Mouse (Mus musculus): ENCODE data around the gene Bpifa3. TPM values are rescaled to one million over a fixed set of nuclear protein-coding genes. Genes with fewer than 3 reads are reported as not detected.
A peak's percentile ranks its signal among the peaks of the same experiment; 100 is the strongest.

Bpifa3 gene
- not detected in 2 replicates for polyA plus RNA-seq (2014; fragmentation: Nextera tagmentation; extraction: Ambion mirVana)

- H3K27ac ChIP-seq (ENCODE audit: low read depth, low read length) = no peak within 1 kb of the TSS
- no peak within 1 kb of the TSS for H3K4me3 ChIP-seq (ENCODE audit: low read depth, low read length)
- ATAC-seq (ENCODE audit: low FRiP score) (no peak), DNase-seq (ENCODE audit: low spot score) (no peak)
- no peaks in the 10 kb centered on the region for H3K27me3 ChIP-seq (ENCODE audit: control insufficient read depth, insufficient read depth, low read length)
- H3K4me1 ChIP-seq (replicated peaks; ENCODE audit: control insufficient read depth, insufficient read depth, low read length) = no peaks in the 10 kb centered on the region
- H3K9ac ChIP-seq (ENCODE audit: low read depth, low read length) = no peak within 1 kb of the TSS
- no peak within 1 kb of the TSS for H3K4me2 ChIP-seq (replicated peaks; ENCODE audit: low read depth, low read length)
- WGBS = 75% methylated on average over 2 of the region's 2 CpGs
- no peaks in the 10 kb centered on the region for H3K9me3 ChIP-seq (ENCODE audit: control insufficient read depth, low read length)
- no peaks in the 10 kb centered on the region for H3K36me3 ChIP-seq (ENCODE audit: control insufficient read depth, insufficient read depth, low read length)
Measured at GRCm38 (mm10) chr2:154130120-154130519, at the start of gene Bpifa3. Bpifa3 (plus strand) TSS chr2:154130336.

DNA sequence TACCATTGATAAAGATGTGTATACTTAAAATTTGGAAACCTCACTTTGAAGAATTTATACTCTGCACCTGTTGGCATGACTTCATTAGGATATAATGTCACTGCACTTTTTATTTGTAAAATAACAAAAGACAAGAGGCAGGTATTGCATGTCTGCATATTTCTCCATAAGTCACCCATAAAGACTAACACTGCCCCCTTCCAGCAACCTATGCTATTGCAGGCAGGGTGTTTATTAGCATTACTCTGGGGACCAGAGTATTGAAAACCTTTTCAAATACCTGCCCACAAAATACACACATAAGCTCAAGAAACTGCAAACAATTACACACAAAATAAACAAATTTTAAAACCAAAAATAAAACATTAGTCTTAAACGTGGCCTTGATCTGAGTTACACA, 32.4 kb upstream of the Bpifa3 start:
- no peak overlapping the region for H3K27ac ChIP-seq (ENCODE audit: low read depth, low read length)
- H3K9me3 ChIP-seq (ENCODE audit: control insufficient read depth, low read length) = no peaks in the 10 kb centered on the region
- ATAC-seq (ENCODE audit: low FRiP score) (no peak), DNase-seq (ENCODE audit: low spot score) (peak; percentile 1)
- 40% methylated on average over 1 of the region's 1 CpGs for WGBS
- H3K9ac ChIP-seq (ENCODE audit: low read depth, low read length) = no peak overlapping the region
- no peak overlapping the region for H3K4me2 ChIP-seq (replicated peaks; ENCODE audit: low read depth, low read length)
- no peaks in the 10 kb centered on the region for H3K27me3 ChIP-seq (ENCODE audit: control insufficient read depth, insufficient read depth, low read length)
- H3K36me3 ChIP-seq (ENCODE audit: control insufficient read depth, insufficient read depth, low read length) = no peaks in the 10 kb centered on the region
- no peaks in the 10 kb centered on the region for H3K4me1 ChIP-seq (replicated peaks; ENCODE audit: control insufficient read depth, insufficient read depth, low read length)
- no peak overlapping the region for H3K4me3 ChIP-seq (ENCODE audit: low read depth, low read length)

GRCm38 (mm10) chr2:154117381-154117780, 12.8 kb upstream of the Bpifa3 start:
- H3K9me3 ChIP-seq (ENCODE audit: control insufficient read depth, low read length) = no peaks in the 10 kb centered on the region
- H3K27me3 ChIP-seq (ENCODE audit: control insufficient read depth, insufficient read depth, low read length) = no peaks in the 10 kb centered on the region
- ATAC-seq (ENCODE audit: low FRiP score) (no peak), DNase-seq (ENCODE audit: low spot score) (no peak)
- no peak overlapping the region for H3K4me3 ChIP-seq (ENCODE audit: low read depth, low read length)
- H3K27ac ChIP-seq (ENCODE audit: low read depth, low read length) = no peak overlapping the region
- no peak overlapping the region for H3K4me2 ChIP-seq (replicated peaks; ENCODE audit: low read depth, low read length)
- H3K9ac ChIP-seq (ENCODE audit: low read depth, low read length) = no peak overlapping the region
- 91% methylated on average over 3 of the region's 3 CpGs for WGBS
- H3K36me3 ChIP-seq (ENCODE audit: control insufficient read depth, insufficient read depth, low read length) = no peaks in the 10 kb centered on the region
- H3K4me1 ChIP-seq (replicated peaks; ENCODE audit: control insufficient read depth, insufficient read depth, low read length) = no peaks in the 10 kb centered on the region

- H3K4me2 ChIP-seq (replicated peaks; ENCODE audit: low read depth, low read length) = no peak within 1 kb of the TSS
- no peaks in the 10 kb centered on the region for H3K36me3 ChIP-seq (ENCODE audit: control insufficient read depth, insufficient read depth, low read length)
- no peaks in the 10 kb centered on the region for H3K9me3 ChIP-seq (ENCODE audit: control insufficient read depth, low read length)
- ATAC-seq (ENCODE audit: low FRiP score) = no peak
- H3K9ac ChIP-seq (ENCODE audit: low read depth, low read length) = no peak within 1 kb of the TSS
- H3K4me1 ChIP-seq (replicated peaks; ENCODE audit: control insufficient read depth, insufficient read depth, low read length) = no peaks in the 10 kb centered on the region
- no peaks in the 10 kb centered on the region for H3K27me3 ChIP-seq (ENCODE audit: control insufficient read depth, insufficient read depth, low read length)
- WGBS = 89% methylated on average over 4 of the region's 4 CpGs
- DNase-seq (ENCODE audit: low spot score) = no peak
- no peak within 1 kb of the TSS for H3K4me3 ChIP-seq (ENCODE audit: low read depth, low read length)
- no peak within 1 kb of the TSS for H3K27ac ChIP-seq (ENCODE audit: low read depth, low read length)
Measured at GRCm38 (mm10) chr2:154142580-154142979, 12.4 kb downstream of the Bpifa3 start, which contains the start of gene Bpifa1. Bpifa1 (plus strand) TSS chr2:154142880.

DNA sequence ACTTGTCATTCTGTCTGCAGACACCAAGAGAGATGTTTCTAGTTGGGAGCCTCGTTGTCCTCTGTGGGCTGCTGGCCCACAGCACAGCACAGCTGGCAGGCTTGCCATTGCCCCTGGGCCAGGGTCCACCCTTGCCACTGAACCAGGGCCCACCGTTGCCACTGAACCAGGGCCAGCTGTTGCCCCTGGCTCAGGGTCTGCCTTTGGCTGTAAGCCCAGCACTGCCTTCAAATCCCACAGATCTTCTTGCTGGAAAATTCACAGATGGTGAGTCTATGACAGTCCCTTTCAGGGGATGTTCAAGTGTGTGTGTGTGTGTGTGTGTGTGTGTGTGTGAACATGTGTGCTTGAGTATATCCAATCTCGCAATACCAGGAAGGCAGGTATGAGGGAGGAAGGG, 13.6 kb downstream of the Bpifa3 start:
- no peak overlapping the region for H3K27ac ChIP-seq (ENCODE audit: low read depth, low read length)
- no peak overlapping the region for H3K4me2 ChIP-seq (replicated peaks; ENCODE audit: low read depth, low read length)
- no peak for DNase-seq (ENCODE audit: low spot score)
- H3K27me3 ChIP-seq (ENCODE audit: control insufficient read depth, insufficient read depth, low read length) = no peaks in the 10 kb centered on the region
- ATAC-seq (ENCODE audit: low FRiP score) = no peak
- H3K9me3 ChIP-seq (ENCODE audit: control insufficient read depth, low read length) = no peaks in the 10 kb centered on the region
- 73% methylated on average over 3 of the region's 3 CpGs for WGBS
- H3K4me3 ChIP-seq (ENCODE audit: low read depth, low read length) = no peak overlapping the region
- no peaks in the 10 kb centered on the region for H3K4me1 ChIP-seq (replicated peaks; ENCODE audit: control insufficient read depth, insufficient read depth, low read length)
- no peak overlapping the region for H3K9ac ChIP-seq (ENCODE audit: low read depth, low read length)
- no peaks in the 10 kb centered on the region for H3K36me3 ChIP-seq (ENCODE audit: control insufficient read depth, insufficient read depth, low read length)

GRCm38 (mm10) chr2:154147496-154147895, 17.4 kb downstream of the Bpifa3 start:
- DNase-seq (ENCODE audit: low spot score) (no peak), ATAC-seq (ENCODE audit: low FRiP score) (no peak)
- no peak overlapping the region for H3K9ac ChIP-seq (ENCODE audit: low read depth, low read length)
- 77% methylated on average over 4 of the region's 4 CpGs for WGBS
- no peak overlapping the region for H3K4me3 ChIP-seq (ENCODE audit: low read depth, low read length)
- H3K9me3 ChIP-seq (ENCODE audit: control insufficient read depth, low read length) = no peaks in the 10 kb centered on the region
- no peaks in the 10 kb centered on the region for H3K4me1 ChIP-seq (replicated peaks; ENCODE audit: control insufficient read depth, insufficient read depth, low read length)
- no peaks in the 10 kb centered on the region for H3K27me3 ChIP-seq (ENCODE audit: control insufficient read depth, insufficient read depth, low read length)
- H3K36me3 ChIP-seq (ENCODE audit: control insufficient read depth, insufficient read depth, low read length) = no peaks in the 10 kb centered on the region
- H3K27ac ChIP-seq (ENCODE audit: low read depth, low read length) = no peak overlapping the region
- no peak overlapping the region for H3K4me2 ChIP-seq (replicated peaks; ENCODE audit: low read depth, low read length)

- ATAC-seq (ENCODE audit: low FRiP score) = no peak
- no peak overlapping the region for H3K4me3 ChIP-seq (ENCODE audit: low read depth, low read length)
- no peak overlapping the region for H3K27ac ChIP-seq (ENCODE audit: low read depth, low read length)
- H3K4me2 ChIP-seq (replicated peaks; ENCODE audit: low read depth, low read length) = no peak overlapping the region
- no peak overlapping the region for H3K9ac ChIP-seq (ENCODE audit: low read depth, low read length)
- peak; percentile 63 for DNase-seq (ENCODE audit: low spot score)
- no peaks in the 10 kb centered on the region; the same call in 1 of the 2 replicates for H3K9me3 ChIP-seq (ENCODE audit: control insufficient read depth, low read length)
- H3K36me3 ChIP-seq (ENCODE audit: control insufficient read depth, insufficient read depth, low read length) = no peaks in the 10 kb centered on the region
- H3K27me3 ChIP-seq (ENCODE audit: control insufficient read depth, insufficient read depth, low read length) = no peaks in the 10 kb centered on the region
- WGBS = 38% methylated on average over 3 of the region's 3 CpGs
- no peaks in the 10 kb centered on the region for H3K4me1 ChIP-seq (replicated peaks; ENCODE audit: control insufficient read depth, insufficient read depth, low read length)
Measured at GRCm38 (mm10) chr2:154158433-154158832, 28.3 kb downstream of the Bpifa3 start.

DNA sequence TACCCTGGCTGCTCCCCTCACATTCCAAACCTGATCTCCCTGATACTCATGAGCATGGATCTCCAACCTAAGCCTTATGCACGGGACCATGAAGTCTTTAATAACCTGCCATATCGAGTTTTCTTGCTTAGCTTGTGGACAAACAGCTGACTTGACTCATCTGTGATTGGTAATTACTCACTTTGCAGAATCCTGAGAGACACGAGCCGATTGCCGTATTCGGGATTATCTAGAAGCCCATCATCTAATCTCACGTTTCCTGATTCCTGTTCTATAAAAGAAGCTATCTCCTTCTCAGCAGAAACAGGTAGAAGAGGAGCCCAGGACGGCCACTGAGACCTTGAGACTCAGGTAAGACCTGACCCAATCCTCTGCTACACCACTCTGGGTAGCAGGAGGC, 32.2 kb downstream of the Bpifa3 start, which contains the start of gene Bpifa5:
Gene Bpifa5, plus strand, starts transcription at position 301 of the 400 bp plus-strand sequence.
- 84% methylated on average over 8 of the region's 8 CpGs for WGBS
- no peak for ATAC-seq (ENCODE audit: low FRiP score)
- H3K9ac ChIP-seq (ENCODE audit: low read depth, low read length) = no peak within 1 kb of the TSS
- H3K27me3 ChIP-seq (ENCODE audit: control insufficient read depth, insufficient read depth, low read length) = no peaks in the 10 kb centered on the region
- H3K4me1 ChIP-seq (replicated peaks; ENCODE audit: control insufficient read depth, insufficient read depth, low read length) = no peaks in the 10 kb centered on the region
- no peak within 1 kb of the TSS for H3K4me2 ChIP-seq (replicated peaks; ENCODE audit: low read depth, low read length)
- DNase-seq (ENCODE audit: low spot score) = no peak
- H3K27ac ChIP-seq (ENCODE audit: low read depth, low read length) = no peak within 1 kb of the TSS
- no peak within 1 kb of the TSS for H3K4me3 ChIP-seq (ENCODE audit: low read depth, low read length)
- H3K36me3 ChIP-seq (ENCODE audit: control insufficient read depth, insufficient read depth, low read length) = no peaks in the 10 kb centered on the region
- H3K9me3 ChIP-seq (ENCODE audit: control insufficient read depth, low read length) = no peaks in the 10 kb centered on the region; the same call in 1 of the 2 replicates

DNA sequence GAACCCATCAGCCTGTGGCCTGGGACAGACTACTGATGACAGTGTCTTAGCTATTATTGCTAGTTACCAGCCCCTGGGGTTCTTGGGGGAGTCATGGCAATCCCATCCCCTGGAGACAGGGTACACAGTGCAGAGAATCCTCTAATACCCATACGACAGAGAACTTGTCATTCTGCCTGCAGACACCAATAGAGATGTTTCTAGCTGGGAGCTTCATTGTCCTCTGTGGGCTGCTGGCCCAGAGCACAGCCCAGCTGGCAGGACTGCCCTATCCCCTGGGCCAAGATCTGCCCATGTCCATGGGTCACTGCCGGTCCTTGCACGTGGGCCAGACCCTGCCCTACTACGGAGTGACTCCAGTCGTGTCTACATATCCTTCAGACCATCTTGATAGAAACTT, 33.2 kb downstream of the Bpifa3 start:
- Histone ChIP-seq H3K36me3 (ENCODE audit: control insufficient read depth, insufficient read depth, low read length) (no peaks in the 10 kb centered on the region), H3K9me3 (ENCODE audit: control insufficient read depth, low read length) (no peaks in the 10 kb centered on the region; the same call in 1 of the 2 replicates), H3K9ac (ENCODE audit: low read depth, low read length) (no peak overlapping the region), H3K4me3 (ENCODE audit: low read depth, low read length) (no peak overlapping the region), H3K27ac (ENCODE audit: low read depth, low read length) (no peak overlapping the region), H3K4me1 (replicated peaks; ENCODE audit: control insufficient read depth, insufficient read depth, low read length) (no peaks in the 10 kb centered on the region), H3K27me3 (ENCODE audit: control insufficient read depth, insufficient read depth, low read length) (no peaks in the 10 kb centered on the region), H3K4me2 (replicated peaks; ENCODE audit: low read depth, low read length) (no peak overlapping the region)
- 88% methylated on average over 5 of the region's 5 CpGs for WGBS
- DNase-seq (ENCODE audit: low spot score) = no peak
- no peak for ATAC-seq (ENCODE audit: low FRiP score)
